Mouse (Mus musculus): Measurements from ENCODE around the gene Slc9a7. TPM values are rescaled to one million over a fixed set of nuclear protein-coding genes. Genes with fewer than 3 reads are reported as not detected.

Slc9a7 gene
- polyA plus RNA-seq (2016; fragmentation: Nextera tagmentation; extraction: Ambion mirVana) = 4.2 and 6.6 TPM in 2 replicates

DNA sequence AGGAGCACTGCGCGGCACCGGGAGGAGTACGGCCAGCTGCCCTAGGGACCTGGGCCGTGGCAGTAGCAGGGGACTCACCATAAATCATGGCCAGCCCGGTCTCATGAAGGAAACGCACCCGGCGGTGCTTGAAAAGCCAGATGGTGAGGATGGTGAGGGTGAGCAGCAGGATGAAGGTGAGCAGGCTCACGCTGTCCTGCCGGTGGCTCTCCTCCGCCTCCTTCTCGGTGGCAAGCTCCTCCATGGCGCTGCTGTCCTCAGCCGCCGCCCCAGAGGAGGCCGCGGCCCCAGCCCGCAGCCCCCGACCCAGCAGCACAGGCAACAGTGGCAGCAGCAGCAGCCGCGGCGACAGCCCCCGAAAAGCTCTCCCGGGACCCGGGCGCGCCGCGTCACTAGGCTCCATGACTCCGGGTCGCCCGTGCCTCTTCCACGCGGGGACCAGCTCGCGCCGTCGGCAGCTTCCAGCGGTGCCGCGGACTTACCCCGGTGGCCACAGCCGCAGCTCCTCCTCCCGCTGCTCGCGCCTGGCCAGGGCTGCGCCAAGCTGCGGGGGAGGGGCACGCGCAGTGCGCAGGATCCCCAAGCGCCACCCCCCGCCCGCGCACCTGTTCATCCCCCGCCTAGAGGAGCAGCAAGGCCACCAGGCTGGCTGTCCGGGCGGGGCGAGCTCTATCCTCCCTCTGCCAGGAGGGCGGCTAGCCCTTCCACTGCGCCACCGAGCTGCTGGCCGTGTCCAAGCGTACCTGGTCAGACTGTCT lies at the start of gene Slc9a7:
TSS of gene Slc9a7 (minus strand) at position 526 of the 758 bp plus-strand sequence.
- WGBS = 10% methylated on average over 51 of the region's 65 CpGs
- Histone ChIP-seq H3K36me3 (no peaks in the 10 kb centered on the region), H3K4me3 (peak within 1 kb of the TSS; percentile 69), H3K27me3 (ENCODE audit: insufficient read depth, poor library complexity, severe bottlenecking) (peaks cover 12% of the 10 kb centered on the region), H3K9me3 (no peaks in the 10 kb centered on the region), H3K27ac (peak within 1 kb of the TSS; percentile 77), H3K4me1 (no peaks in the 10 kb centered on the region)
- peak; percentile 80 for DNase-seq (ENCODE audit: low spot score)

DNA sequence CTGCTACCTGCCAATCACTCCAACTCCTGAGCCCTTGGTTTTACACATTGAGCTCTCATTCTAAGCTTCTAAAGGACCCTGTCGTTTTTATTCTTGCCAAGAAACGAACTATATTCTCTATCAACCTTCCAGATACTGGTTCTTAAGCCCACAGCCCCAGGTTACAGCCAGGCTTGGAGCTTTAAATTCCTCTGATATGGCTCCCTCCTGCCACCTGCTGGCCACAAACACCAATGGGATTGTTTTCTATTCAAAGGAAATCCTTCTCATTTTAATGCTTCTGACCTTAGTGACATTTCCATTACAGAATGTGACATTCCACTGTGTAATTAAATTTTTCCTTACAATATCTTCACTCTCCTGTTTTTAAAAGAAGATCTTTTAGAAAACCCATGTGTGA lies 44.1 kb upstream of the Slc9a7 start:
- WGBS = 23% methylated on average over 2 of the region's 2 CpGs
- Histone ChIP-seq H3K9me3 (no peaks in the 10 kb centered on the region), H3K4me3 (no peak overlapping the region), H3K36me3 (no peaks in the 10 kb centered on the region), H3K4me1 (no peaks in the 10 kb centered on the region), H3K27me3 (ENCODE audit: insufficient read depth, poor library complexity, severe bottlenecking) (no peaks in the 10 kb centered on the region), H3K27ac (no peak overlapping the region)
- DNase-seq (ENCODE audit: low spot score) = no peak

- Histone ChIP-seq H3K9me3 (no peaks in the 10 kb centered on the region), H3K4me3 (no peak overlapping the region), H3K4me1 (no peaks in the 10 kb centered on the region), H3K27me3 (ENCODE audit: insufficient read depth, poor library complexity, severe bottlenecking) (no peaks in the 10 kb centered on the region), H3K36me3 (no peaks in the 10 kb centered on the region), H3K27ac (no peak overlapping the region)
- no peak for DNase-seq (ENCODE audit: low spot score)
- 76% methylated on average over 1 of the region's 1 CpGs for WGBS
Measured at GRCm38 (mm10) chrX:20332756-20333155, 41.1 kb upstream of the Slc9a7 start.

- 45% methylated on average over 3 of the region's 3 CpGs for WGBS
- Histone ChIP-seq H3K9me3 (no peaks in the 10 kb centered on the region), H3K36me3 (no peaks in the 10 kb centered on the region), H3K4me3 (no peak overlapping the region), H3K4me1 (no peaks in the 10 kb centered on the region), H3K27me3 (ENCODE audit: insufficient read depth, poor library complexity, severe bottlenecking) (no peaks in the 10 kb centered on the region), H3K27ac (no peak overlapping the region)
- no peak for DNase-seq (ENCODE audit: low spot score)
Measured at GRCm38 (mm10) chrX:20307215-20307614, 15.6 kb upstream of the Slc9a7 start.

DNA sequence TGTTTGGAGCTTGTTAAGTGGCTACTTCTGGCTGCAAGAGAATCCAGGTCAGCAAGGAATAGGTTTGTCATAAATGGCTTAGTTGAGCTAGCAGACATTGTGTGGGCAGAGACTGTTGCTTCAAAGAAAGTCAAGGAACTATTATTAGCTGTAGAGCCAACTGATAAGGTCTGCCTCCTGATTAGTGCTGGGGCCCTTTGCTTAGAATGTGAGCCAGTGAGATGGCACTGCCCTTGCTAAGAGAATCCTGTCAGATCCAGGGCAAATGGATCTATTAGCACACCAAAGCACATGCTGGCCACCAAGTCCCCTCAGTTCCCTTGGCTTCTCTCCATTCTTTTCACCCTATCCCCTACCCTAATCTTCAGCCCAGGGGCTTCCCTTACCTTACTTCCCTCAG lies 14.3 kb upstream of the Slc9a7 start:
- no peaks in the 10 kb centered on the region for H3K27me3 ChIP-seq (ENCODE audit: insufficient read depth, poor library complexity, severe bottlenecking)
- no peaks in the 10 kb centered on the region for H3K4me1 ChIP-seq
- no peaks in the 10 kb centered on the region for H3K9me3 ChIP-seq
- no peaks in the 10 kb centered on the region for H3K36me3 ChIP-seq
- 0 out of 2 replicates have a peak overlapping the region, but pooled peaks have one; percentile 10 for H3K27ac ChIP-seq
- no peak for DNase-seq (ENCODE audit: low spot score)
- no peak overlapping the region for H3K4me3 ChIP-seq

DNA sequence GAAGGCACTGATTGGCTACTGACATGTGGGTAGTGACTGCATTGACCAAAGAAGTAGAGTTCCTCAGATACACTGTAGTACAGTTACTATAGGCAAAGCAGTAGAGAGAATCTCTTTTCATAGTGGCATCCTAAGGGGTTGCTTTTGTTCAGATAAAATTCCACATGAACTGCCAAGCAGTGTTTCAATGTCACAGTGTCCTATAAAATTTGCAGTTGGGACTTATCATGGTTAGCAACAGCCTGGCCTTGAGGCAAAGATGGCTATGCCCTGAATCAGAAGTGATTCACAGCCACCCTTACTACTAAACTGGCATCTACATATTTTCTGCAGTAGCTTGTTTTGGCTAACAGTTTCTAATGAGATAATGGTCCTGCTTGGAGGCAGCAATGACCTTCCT lies 11.7 kb upstream of the Slc9a7 start:
- Histone ChIP-seq H3K36me3 (no peaks in the 10 kb centered on the region), H3K27me3 (ENCODE audit: insufficient read depth, poor library complexity, severe bottlenecking) (no peaks in the 10 kb centered on the region), H3K27ac (no peak overlapping the region), H3K4me3 (no peak overlapping the region), H3K9me3 (no peaks in the 10 kb centered on the region), H3K4me1 (no peaks in the 10 kb centered on the region)
- DNase-seq (ENCODE audit: low spot score) = no peak

DNA sequence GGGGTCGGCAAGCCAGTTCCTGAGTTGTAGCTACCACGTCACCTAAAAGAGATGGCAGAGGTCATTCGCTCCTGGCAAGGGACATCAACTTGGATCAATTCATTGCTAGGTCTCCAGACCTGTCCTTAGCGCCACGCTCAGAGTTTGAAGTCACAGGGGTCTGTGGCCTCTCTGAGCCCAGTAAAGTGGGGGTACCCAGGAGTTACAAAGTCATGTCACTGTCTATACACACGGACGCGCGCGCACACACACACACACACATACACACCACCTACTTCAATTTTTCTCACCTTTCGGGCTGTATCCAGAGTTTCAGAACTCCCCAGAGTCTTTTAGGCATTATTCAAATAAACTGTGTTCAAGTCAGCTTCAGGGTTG lies 422 bp upstream of the Slc9a7 start:
- peaks cover 12% of the 10 kb centered on the region for H3K27me3 ChIP-seq (ENCODE audit: insufficient read depth, poor library complexity, severe bottlenecking)
- H3K4me1 ChIP-seq = no peaks in the 10 kb centered on the region
- WGBS = 36% methylated on average over 11 of the region's 11 CpGs
- H3K4me3 ChIP-seq = peak overlapping the region; percentile 69
- H3K27ac ChIP-seq = peak overlapping the region; percentile 77; the same call in 1 of the 2 replicates
- no peak for DNase-seq (ENCODE audit: low spot score)
- no peaks in the 10 kb centered on the region for H3K36me3 ChIP-seq
- no peaks in the 10 kb centered on the region for H3K9me3 ChIP-seq

- H3K27me3 ChIP-seq (ENCODE audit: insufficient read depth, poor library complexity, severe bottlenecking) = peaks cover 12% of the 10 kb centered on the region
- peak overlapping the region; percentile 69 for H3K4me3 ChIP-seq
- no peak overlapping the region for H3K27ac ChIP-seq
- no peaks in the 10 kb centered on the region for H3K9me3 ChIP-seq
- no peaks in the 10 kb centered on the region for H3K36me3 ChIP-seq
- H3K4me1 ChIP-seq = no peaks in the 10 kb centered on the region
- no peak for DNase-seq (ENCODE audit: low spot score)
- WGBS = 18% methylated on average over 5 of the region's 5 CpGs
Measured at GRCm38 (mm10) chrX:20290715-20291114, 892 bp downstream of the Slc9a7 start.

DNA sequence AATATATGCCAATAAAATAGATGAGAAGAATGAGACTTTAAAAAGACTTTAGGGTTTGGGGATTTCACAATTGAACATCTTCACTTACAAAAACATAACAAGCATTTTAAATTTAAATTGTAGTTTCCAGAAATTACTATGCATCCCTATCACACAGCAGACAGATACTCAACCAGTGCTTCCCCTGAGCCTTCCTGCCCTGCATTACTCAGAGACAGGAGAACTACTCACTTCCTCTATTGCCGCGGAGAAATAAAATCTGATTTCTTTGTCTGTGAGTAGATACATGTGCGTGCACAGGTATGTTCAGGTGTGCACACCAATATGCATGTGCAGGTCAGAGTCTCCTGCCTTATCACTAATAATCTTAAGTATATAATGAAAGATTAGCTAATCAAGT lies 2.9 kb downstream of the Slc9a7 start:
- Histone ChIP-seq H3K27ac (no peak overlapping the region), H3K27me3 (ENCODE audit: insufficient read depth, poor library complexity, severe bottlenecking) (peaks cover 12% of the 10 kb centered on the region), H3K36me3 (no peaks in the 10 kb centered on the region), H3K4me3 (no peak overlapping the region), H3K9me3 (no peaks in the 10 kb centered on the region), H3K4me1 (no peaks in the 10 kb centered on the region)
- DNase-seq (ENCODE audit: low spot score) = no peak
- 81% methylated on average over 3 of the region's 3 CpGs for WGBS

DNA sequence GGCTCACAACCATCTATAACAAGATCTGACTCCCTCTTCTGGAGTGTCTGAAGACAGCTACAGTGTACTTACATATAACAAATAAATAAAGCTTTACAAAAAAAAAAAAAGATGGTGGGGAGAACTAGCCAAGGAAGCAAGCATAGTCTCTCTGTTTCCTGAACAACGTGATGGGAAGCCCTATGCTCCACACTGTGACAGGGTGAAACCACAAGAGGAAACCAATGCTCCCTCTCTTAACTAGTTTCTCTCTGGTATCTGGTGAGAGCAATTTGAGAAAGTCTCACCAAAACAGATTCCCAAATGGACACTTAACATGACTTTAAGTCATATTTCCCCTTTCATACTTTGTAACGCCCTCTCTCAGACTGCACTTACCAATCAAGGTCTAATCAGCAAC lies 5.4 kb downstream of the Slc9a7 start:
- H3K27me3 ChIP-seq (ENCODE audit: insufficient read depth, poor library complexity, severe bottlenecking) = no peaks in the 10 kb centered on the region
- H3K9me3 ChIP-seq = no peaks in the 10 kb centered on the region
- no peaks in the 10 kb centered on the region for H3K36me3 ChIP-seq
- no peaks in the 10 kb centered on the region for H3K4me1 ChIP-seq
- H3K4me3 ChIP-seq = no peak overlapping the region
- DNase-seq (ENCODE audit: low spot score) = no peak
- H3K27ac ChIP-seq = no peak overlapping the region
- 66% methylated on average over 2 of the region's 2 CpGs for WGBS

- no peaks in the 10 kb centered on the region for H3K4me1 ChIP-seq
- H3K27me3 ChIP-seq (ENCODE audit: insufficient read depth, poor library complexity, severe bottlenecking) = no peaks in the 10 kb centered on the region
- no peaks in the 10 kb centered on the region for H3K9me3 ChIP-seq
- no peak overlapping the region for H3K4me3 ChIP-seq
- 68% methylated on average over 6 of the region's 6 CpGs for WGBS
- DNase-seq (ENCODE audit: low spot score) = no peak
- H3K36me3 ChIP-seq = no peaks in the 10 kb centered on the region
- no peak overlapping the region for H3K27ac ChIP-seq
Measured at GRCm38 (mm10) chrX:20279424-20279823, 12.2 kb downstream of the Slc9a7 start.

GRCm38 (mm10) chrX:20273854-20274253 lies 17.8 kb downstream of the Slc9a7 start:
- H3K27ac ChIP-seq = no peak overlapping the region
- no peaks in the 10 kb centered on the region for H3K36me3 ChIP-seq
- H3K4me1 ChIP-seq = no peaks in the 10 kb centered on the region
- H3K4me3 ChIP-seq = no peak overlapping the region
- no peaks in the 10 kb centered on the region for H3K27me3 ChIP-seq (ENCODE audit: insufficient read depth, poor library complexity, severe bottlenecking)
- DNase-seq (ENCODE audit: low spot score) = no peak
- no peaks in the 10 kb centered on the region for H3K9me3 ChIP-seq

- H3K36me3 ChIP-seq = no peaks in the 10 kb centered on the region
- no peaks in the 10 kb centered on the region for H3K4me1 ChIP-seq
- no peak for DNase-seq (ENCODE audit: low spot score)
- H3K27me3 ChIP-seq (ENCODE audit: insufficient read depth, poor library complexity, severe bottlenecking) = no peaks in the 10 kb centered on the region
- 59% methylated on average over 1 of the region's 1 CpGs for WGBS
- no peak overlapping the region for H3K27ac ChIP-seq
- H3K9me3 ChIP-seq = no peaks in the 10 kb centered on the region
- H3K4me3 ChIP-seq = no peak overlapping the region
Measured at GRCm38 (mm10) chrX:20271980-20272379, 19.6 kb downstream of the Slc9a7 start.

DNA sequence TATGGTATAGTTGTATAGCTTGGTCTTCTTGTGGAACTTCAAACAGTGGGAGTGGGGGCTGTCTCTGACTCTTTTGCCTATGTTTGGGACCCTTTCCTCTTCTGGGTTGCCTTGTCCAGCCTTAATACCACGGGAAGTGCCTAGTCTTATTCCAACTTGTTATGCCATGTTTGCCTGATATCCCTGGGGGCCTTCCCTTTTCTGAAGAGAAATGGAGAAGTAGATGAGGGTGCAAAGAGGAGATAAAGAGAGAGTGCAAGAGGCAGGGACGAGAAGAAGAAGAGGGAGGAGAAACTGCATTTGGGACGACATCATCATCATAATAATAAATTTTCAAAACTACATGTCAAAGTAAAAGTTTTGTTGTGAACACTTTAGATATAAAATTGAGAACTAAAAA lies 21.6 kb downstream of the Slc9a7 start:
- no peak for DNase-seq (ENCODE audit: low spot score)
- H3K4me3 ChIP-seq = no peak overlapping the region
- H3K4me1 ChIP-seq = no peaks in the 10 kb centered on the region
- no peak overlapping the region for H3K27ac ChIP-seq
- no peaks in the 10 kb centered on the region for H3K27me3 ChIP-seq (ENCODE audit: insufficient read depth, poor library complexity, severe bottlenecking)
- 75% methylated on average over 3 of the region's 3 CpGs for WGBS
- no peaks in the 10 kb centered on the region for H3K9me3 ChIP-seq
- no peaks in the 10 kb centered on the region for H3K36me3 ChIP-seq
